Mouse (Mus musculus): ENCODE measurements around the gene Sgcg. TPM values are rescaled to one million over a fixed set of nuclear protein-coding genes. Genes with fewer than 3 reads are reported as not detected.

The Sgcg gene
- polyA plus RNA-seq, 1 experiment from 2014 or later = 41.0 TPM

Other genes starting within 250 kb of the Sgcg start
- 20.8 and 22.2 TPM in 2 replicates for gene Tnfrsf19, start 212.0 kb downstream of the Sgcg start, polyA plus RNA-seq (2014; fragmentation: Nextera tagmentation; extraction: Ambion mirVana)
- 6.3 and 7.4 TPM in 2 replicates for gene Sacs, start 120.0 kb downstream of the Sgcg start, polyA plus RNA-seq (2014; fragmentation: Nextera tagmentation; extraction: Ambion mirVana)
- gene Arl11, start 51.3 kb upstream of the Sgcg start, polyA plus RNA-seq (2014; fragmentation: Nextera tagmentation; extraction: Ambion mirVana) = 0.88 and 1.3 TPM in 2 replicates
- gene Ebpl, start 101.9 kb upstream of the Sgcg start, polyA plus RNA-seq (2014; fragmentation: Nextera tagmentation; extraction: Ambion mirVana) = 4.3 and 6.3 TPM in 2 replicates
- 31.5 and 32.2 TPM in 2 replicates for gene Kpna3, start 181.4 kb upstream of the Sgcg start, polyA plus RNA-seq (2014; fragmentation: Nextera tagmentation; extraction: Ambion mirVana)